Mouse (Mus musculus) inflammation-experienced regulatory T-cells, adult 16 weeks (primary cell): ENCODE data around the gene Raet1e. TPM values are rescaled to one million over a fixed set of nuclear protein-coding genes. Genes with fewer than 3 reads are reported as not detected.

Experiments
- polyA plus RNA-seq: library from polyadenylated mRNA; unstranded; fragments of 100-300 nt; shearing (Covaris generic); gene quantifications from one replicate; pipeline ENCODE4 v1.2.1, GENCODE M21; 2017

The Raet1e gene
- polyA plus RNA-seq: 0.23 TPM

DNA sequence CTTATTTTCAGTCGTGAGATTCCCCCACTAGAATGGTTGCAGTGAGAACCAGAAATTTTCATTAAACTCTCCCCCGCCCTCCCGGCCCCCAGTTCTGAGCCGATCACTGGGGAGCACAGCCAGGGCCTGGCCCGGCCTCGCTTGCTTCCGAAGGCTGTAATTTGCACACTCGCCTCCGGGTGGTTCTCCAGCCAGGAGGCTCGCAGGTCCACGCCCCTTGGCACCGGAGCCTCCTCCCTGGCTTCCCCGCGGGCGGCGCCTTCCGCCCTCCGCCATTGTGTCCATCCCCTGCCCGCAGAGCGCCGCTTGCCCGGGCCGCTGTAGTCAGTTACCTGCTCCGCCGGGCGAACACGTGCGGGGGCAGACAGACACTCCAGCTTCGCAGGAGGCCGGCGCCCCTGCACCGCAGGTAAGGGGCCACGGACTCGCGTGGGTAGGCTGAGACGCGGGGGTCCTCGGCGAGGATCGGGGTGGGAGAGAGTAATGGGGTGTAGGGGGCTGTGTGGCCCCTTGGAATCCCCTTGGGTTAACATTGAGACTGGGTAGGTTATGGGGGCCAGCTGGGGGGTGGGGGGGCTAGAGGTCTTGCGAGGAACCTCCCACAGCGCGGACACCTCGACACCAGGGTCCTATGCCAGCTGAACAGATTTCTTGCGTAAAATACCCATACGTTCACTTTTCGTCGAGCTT is at the start of gene Raet1e, which contains the start of gene H60b:
Raet1e (plus strand) TSS at position 260 of the 690 bp plus-strand sequence.
H60b (plus strand) TSS at position 277 of the 690 bp plus-strand sequence.

GRCm38 (mm10) chr10:22149073-22149690 is 9.2 kb upstream of the Raet1e start, which contains the start of gene E030030I06Rik:
E030030I06Rik (minus strand) TSS chr10:22149270.

GRCm38 (mm10) chr10:22360252-22360651 is 201.9 kb downstream of the Raet1e start, which contains the start of gene Raet1d:
Raet1d (plus strand) TSS chr10:22360552.

Other genes with a start within 250 kb of the Raet1e start
- not detected for gene 4930444G20Rik, start 90.5 kb upstream of the Raet1e start, polyA plus RNA-seq
- gene E030030I06Rik, start 9.3 kb upstream of the Raet1e start, polyA plus RNA-seq: 22.0 TPM
- gene H60b, start within 50 bp of the Raet1e start, polyA plus RNA-seq: 11.9 TPM
- gene Raet1d, start 202.0 kb downstream of the Raet1e start, polyA plus RNA-seq: 0.23 TPM